In genomic region chr11:72266207-72266959, GRCm38 (mm10) we compare ENCODE assay signal across 8 mouse cellular contexts. TPM values are rescaled to one million over a fixed set of nuclear protein-coding genes. Genes with fewer than 3 reads are reported as not detected.
A peak's percentile ranks its signal among the peaks of the same experiment; 100 is the strongest.
DNase-seq lines count a peak whose midpoint lies in the region; ATAC-seq and TF ChIP-seq lines count a peak whose summit lies in the region.

No protein-coding gene starts in this region.

- TF ChIP-seq EP300 in lung, postnatal 0 days (IDR thresholded peaks at IDR 0.05): no peak

- no peak overlapping the region for H3K27ac ChIP-seq in hindbrain, embryonic 12.5 days
- H3K27ac ChIP-seq in lung, postnatal 0 days (ENCODE audit: low read length): no peak overlapping the region

- DNase-seq in T-cell, adult 2 months (ENCODE audit: low spot score): peak; percentile 25
- DNase-seq in cerebellum, adult 8-10 months: peak; percentile 7
- peak; percentile 67 for DNase-seq in forelimb bud, embryonic 11.5 days (ENCODE audit: low read depth, low spot score)
- peak; percentile 39 to 42 for DNase-seq in layer of hippocampus, postnatal 25 days (ENCODE audit: extremely low spot score in 1 of 2, low spot score in 1 of 2)
- peak; percentile 67 for DNase-seq in lung, postnatal 0 days (ENCODE audit: low spot score)
- peak; percentile 71 for DNase-seq in ovary, postnatal 36 days (ENCODE audit: low spot score)
- DNase-seq in MN1 (ENCODE audit: low spot score): no peak

- H3K27me3 ChIP-seq in hindbrain, embryonic 12.5 days: peaks cover 43% of the 10 kb centered on the region
- H3K27me3 ChIP-seq in lung, postnatal 0 days (replicated peaks; ENCODE audit: insufficient read depth, low read length): 0 out of 2 replicates have a peak, but pooled peaks cover 10% of the 10 kb centered on the region

- H3K36me3 ChIP-seq in hindbrain, embryonic 12.5 days: no peaks in the 10 kb centered on the region
- no peaks in the 10 kb centered on the region for H3K36me3 ChIP-seq in lung, postnatal 0 days (ENCODE audit: insufficient read depth, low read length)

- no peaks in the 10 kb centered on the region for H3K9me3 ChIP-seq in hindbrain, embryonic 12.5 days (replicated peaks)
- H3K9me3 ChIP-seq in lung, postnatal 0 days (ENCODE audit: low read length): no peaks in the 10 kb centered on the region

- H3K4me3 ChIP-seq in hindbrain, embryonic 12.5 days: peak overlapping the region; percentile 41
- H3K4me3 ChIP-seq in lung, postnatal 0 days (ENCODE audit: low read depth, low read length): peak overlapping the region; percentile 36

- WGBS in hindbrain, embryonic 12.5 days: 2% methylated on average over 46 of the region's 46 CpGs
- WGBS in lung, postnatal 0 days: 2% methylated on average over 46 of the region's 46 CpGs

- H3K9ac ChIP-seq in hindbrain, embryonic 12.5 days: peak overlapping the region; percentile 53
- H3K9ac ChIP-seq in lung, postnatal 0 days (replicated peaks; ENCODE audit: low read depth): no peak overlapping the region

- TF ChIP-seq CTCF in lung, postnatal 0 days (IDR thresholded peaks at IDR 0.05): peak; percentile 61

- peaks cover 22% of the 10 kb centered on the region for H3K4me1 ChIP-seq in hindbrain, embryonic 12.5 days
- peaks cover 12% of the 10 kb centered on the region for H3K4me1 ChIP-seq in lung, postnatal 0 days (ENCODE audit: insufficient read depth, low read depth, low read length)

- H3K4me2 ChIP-seq in hindbrain, embryonic 12.5 days (replicated peaks): peak overlapping the region; percentile 77
- peak overlapping the region; percentile 68 for H3K4me2 ChIP-seq in lung, postnatal 0 days (replicated peaks; ENCODE audit: low read depth, low read length)

- ATAC-seq in hindbrain, embryonic 12.5 days (ENCODE audit: low FRiP score): peak; percentile 78
- peak; percentile 81 for ATAC-seq in lung, postnatal 0 days

RNA-seq across cellular contexts. Expression of gene Slc13a5, which starts 0.6 kb away (rescaled TPM):
- 0.36 and 0.52 TPM in 2 replicates for polyA plus RNA-seq in hindbrain, embryonic 12.5 days (2016; fragmentation: Nextera tagmentation; extraction: Ambion mirVana)
- total RNA-seq in layer of hippocampus, postnatal 25 days (2021): 10 to 100 TPM in 1 of 2 experiments, 1 to 10 TPM in 1; 9.9 to 12.2 TPM
- not detected in 2 replicates for polyA plus RNA-seq in lung, postnatal 0 days (2015; fragmentation: Nextera tagmentation; extraction: Ambion mirVana)

RNA-seq across cellular contexts. Expression of gene Xaf1, which starts 35.0 kb away (rescaled TPM):
- 1.9 and 2.6 TPM in 2 replicates for polyA plus RNA-seq in hindbrain, embryonic 12.5 days (2016; fragmentation: Nextera tagmentation; extraction: Ambion mirVana)
- 1 to 10 TPM; 2.4 to 3.3 TPM for total RNA-seq in layer of hippocampus, postnatal 25 days (2021)
- 32.3 and 39.7 TPM in 2 replicates for polyA plus RNA-seq in lung, postnatal 0 days (2015; fragmentation: Nextera tagmentation; extraction: Ambion mirVana)

RNA-seq across cellular contexts. Expression of gene Fbxo39, which starts 47.9 kb away (rescaled TPM):
- not detected in 2 replicates for polyA plus RNA-seq in hindbrain, embryonic 12.5 days (2016; fragmentation: Nextera tagmentation; extraction: Ambion mirVana)
- not detected for total RNA-seq in layer of hippocampus, postnatal 25 days (2021)
- polyA plus RNA-seq in lung, postnatal 0 days (2015; fragmentation: Nextera tagmentation; extraction: Ambion mirVana): not detected in 2 replicates

RNA-seq across cellular contexts. Expression of gene Med31, which starts 51.0 kb away (rescaled TPM):
- polyA plus RNA-seq in hindbrain, embryonic 12.5 days (2016; fragmentation: Nextera tagmentation; extraction: Ambion mirVana): 49.6 and 57.6 TPM in 2 replicates
- total RNA-seq in layer of hippocampus, postnatal 25 days (2021): 10 to 100 TPM; 14.5 to 16.4 TPM
- polyA plus RNA-seq in lung, postnatal 0 days (2015; fragmentation: Nextera tagmentation; extraction: Ambion mirVana): 50.3 and 50.7 TPM in 2 replicates

RNA-seq across cellular contexts. Expression of gene Txndc17, which starts 59.0 kb away (rescaled TPM):
- polyA plus RNA-seq in hindbrain, embryonic 12.5 days (2016; fragmentation: Nextera tagmentation; extraction: Ambion mirVana): 159 and 167 TPM in 2 replicates
- 10 to 100 TPM; 31.8 to 36.8 TPM for total RNA-seq in layer of hippocampus, postnatal 25 days (2021)
- 156 and 166 TPM in 2 replicates for polyA plus RNA-seq in lung, postnatal 0 days (2015; fragmentation: Nextera tagmentation; extraction: Ambion mirVana)
